Mouse (Mus musculus): ENCODE results near the gene Siah3. TPM values are rescaled to one million over a fixed set of nuclear protein-coding genes. Genes with fewer than 3 reads are reported as not detected.

Gene Siah3
- polyA plus RNA-seq, 1 experiment = 0.03 TPM

DNA sequence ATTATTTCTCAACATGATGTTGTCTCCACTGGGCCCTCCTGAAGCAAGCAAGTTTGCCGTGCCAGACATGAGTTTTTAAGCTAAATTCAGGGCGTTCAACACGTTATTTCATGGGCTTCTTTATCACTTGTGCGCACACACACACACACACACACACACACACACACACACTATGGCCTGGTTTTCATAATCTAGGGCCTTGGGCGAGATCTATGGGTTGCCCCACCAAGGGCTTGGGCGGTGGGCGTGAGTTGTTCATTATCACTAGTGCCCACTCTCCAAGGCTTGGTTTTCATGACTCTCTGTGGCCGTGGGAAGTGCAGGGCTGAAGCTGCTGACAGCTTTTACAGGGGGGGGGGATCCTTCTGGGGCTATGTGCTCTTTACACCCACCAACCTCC lies 63.9 kb downstream of the Siah3 start:
- DNase-seq (ENCODE audit: low spot score) = no peak

DNA sequence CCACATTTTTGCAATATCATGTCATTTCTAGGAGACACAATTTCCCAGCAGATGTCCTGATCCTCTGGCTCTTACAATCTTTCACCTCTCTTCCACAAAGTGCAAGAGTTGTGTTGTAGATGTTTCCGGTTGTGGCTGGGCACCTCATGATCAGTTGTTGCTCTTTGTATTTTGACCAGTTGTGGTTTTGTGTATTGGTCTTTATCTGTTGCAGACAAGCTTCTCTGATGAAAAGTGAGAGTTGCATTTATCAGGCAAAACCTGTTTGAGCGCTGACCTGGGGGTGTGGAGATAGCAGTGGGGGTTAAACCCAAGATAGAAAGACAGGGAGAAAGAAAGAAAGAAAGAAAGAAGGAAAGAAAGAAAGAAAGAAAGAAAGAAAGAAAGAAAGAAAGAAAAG lies 68.9 kb downstream of the Siah3 start:
- no peak for DNase-seq (ENCODE audit: low spot score)

DNA sequence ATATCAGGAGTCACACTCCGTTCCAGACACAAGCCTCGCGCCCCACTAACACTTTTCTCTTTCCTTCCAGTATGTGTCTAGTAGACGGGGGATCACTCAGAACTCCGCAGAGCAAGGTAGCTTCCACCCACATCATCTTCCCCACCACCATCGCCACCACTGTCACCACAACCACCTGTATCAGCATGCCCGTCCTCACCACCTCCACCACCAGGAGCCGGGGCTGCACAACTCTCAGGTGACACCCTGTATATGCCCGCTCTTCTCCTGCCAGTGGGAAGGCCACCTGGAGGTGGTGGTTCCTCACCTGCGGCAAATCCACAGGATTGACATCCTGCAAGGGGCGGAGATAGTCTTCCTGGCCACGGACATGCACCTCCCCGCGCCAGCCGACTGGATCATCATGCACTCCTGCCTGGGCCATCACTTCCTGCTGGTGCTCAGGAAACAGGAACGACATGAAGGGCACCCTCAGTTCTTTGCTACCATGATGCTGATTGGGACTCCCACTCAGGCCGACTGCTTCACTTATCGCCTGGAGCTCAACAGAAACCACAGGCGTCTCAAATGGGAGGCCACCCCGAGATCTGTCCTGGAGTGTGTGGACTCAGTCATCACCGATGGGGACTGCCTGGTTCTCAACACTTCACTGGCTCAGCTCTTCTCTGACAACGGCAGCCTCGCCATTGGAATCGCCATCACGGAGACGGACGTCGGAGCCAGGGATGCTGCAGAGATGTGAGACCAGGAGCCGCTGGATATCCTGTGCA lies 69.8 kb downstream of the Siah3 start:
- no peak for DNase-seq (ENCODE audit: low spot score)

DNA sequence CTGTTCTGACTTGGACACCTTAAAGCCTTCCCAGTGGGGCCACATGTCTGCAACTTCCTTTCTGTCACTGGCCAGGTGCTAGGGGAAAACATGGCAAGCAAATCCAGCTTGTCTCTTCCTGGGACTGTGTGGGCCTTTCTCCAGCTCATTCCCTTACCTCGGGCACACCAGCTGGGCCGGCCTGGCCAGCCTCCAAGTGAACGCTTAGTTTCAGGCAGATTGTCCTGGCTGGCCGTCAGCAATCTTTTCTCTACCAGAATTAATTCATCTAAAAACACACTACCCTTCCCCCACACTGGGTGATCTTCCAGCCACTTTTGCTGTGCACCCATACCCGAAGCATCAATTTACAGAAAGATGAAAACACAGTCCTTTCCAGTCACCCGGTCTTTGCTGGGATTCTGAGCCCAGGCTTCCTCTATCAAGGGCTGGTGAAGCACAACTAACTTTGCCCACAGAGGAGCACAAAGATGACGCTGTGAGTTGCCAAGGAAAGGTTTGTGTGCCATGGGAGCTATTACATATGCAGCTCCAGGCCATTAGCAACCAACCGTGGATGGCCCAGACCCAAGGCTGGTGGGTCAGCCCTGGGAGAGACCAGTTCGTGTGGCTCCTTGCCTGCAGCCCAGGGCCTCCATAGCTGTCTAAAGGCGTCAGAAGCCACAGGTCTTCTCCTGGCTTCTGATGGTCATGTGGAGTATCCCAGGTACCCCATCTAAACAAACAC lies 71.8 kb downstream of the Siah3 start:
- DNase-seq (ENCODE audit: low spot score) = no peak

DNA sequence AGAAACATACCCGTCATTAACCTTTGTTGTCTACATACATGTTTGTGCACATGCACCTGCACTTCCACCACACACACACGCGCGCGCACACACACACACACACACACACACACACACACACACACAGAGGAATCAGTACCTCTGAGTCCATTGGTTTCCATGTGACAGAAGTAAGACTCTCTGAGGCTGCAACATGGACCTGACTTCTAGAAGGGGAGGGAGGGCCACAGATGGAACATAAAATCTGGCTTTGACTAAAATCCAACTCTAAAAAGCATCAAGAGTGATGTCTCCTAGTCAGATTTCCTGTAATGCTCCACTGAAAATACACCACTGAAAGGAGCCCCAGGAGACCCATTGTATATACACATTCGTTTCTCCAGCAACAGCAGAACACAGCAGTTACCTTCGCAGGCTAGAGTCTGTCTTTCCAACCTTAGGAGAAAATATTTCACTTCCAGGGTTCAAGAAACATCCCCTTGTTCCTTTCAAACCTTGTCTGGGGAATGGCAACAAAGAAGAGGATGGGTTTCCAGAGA lies 75.1 kb downstream of the Siah3 start:
- DNase-seq (ENCODE audit: low spot score) = no peak

DNA sequence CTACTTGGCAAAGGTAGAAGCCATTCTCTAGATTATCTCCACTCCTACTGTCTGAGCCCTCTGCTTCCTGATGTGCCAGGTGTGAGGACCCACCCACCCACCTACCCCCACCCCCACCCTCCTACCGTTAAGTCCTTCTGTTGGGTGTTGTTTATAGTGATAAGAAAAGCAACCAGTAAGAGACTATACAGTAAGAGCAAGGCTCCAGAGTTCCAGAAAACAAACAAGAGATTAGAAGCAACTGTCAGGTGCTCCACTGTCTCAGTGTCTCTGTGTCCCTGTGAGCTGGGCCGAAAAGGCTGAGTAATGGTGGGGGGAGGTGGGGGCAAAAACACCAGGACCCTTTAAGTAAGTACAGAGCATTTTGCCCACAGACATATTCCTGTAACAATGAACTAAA lies 83.4 kb downstream of the Siah3 start:
- DNase-seq (ENCODE audit: low spot score) = no peak

DNA sequence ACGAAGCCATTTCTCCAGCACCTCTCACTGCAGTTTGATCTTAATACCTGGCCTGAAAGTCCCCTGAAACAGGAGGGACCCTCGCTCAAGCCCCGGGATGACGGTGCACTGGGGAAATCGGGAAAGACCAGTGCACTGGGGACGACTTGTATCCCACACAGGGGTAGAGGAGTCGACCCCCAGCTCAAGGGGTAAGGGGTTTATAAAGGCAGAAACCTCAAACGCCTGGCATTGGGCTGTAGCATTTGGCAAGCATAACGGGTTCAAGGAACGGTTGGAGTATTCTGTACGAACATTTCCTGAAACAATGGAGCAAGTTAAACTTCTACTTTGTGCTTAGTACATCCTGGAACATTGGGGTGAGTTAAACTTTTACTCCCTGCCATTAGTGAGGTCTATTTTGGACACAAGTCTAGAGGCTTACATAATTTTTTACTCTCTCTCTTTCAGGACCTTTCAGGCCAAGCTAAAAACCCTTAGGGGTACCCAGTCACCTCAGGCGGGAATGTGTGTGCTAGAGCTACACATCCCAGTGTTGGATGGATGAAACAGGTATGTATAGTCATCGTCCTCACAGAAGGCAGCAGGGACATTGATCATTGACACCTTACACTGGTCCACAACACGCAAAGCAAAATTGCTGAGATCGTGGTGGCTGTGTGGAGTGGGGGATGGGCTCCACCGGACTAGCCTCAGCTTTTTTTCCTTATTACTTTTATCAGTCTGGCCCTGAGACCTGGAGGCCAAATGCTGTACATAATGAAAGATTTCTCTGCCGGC lies 84.6 kb downstream of the Siah3 start:
- no peak for DNase-seq (ENCODE audit: low spot score)

DNA sequence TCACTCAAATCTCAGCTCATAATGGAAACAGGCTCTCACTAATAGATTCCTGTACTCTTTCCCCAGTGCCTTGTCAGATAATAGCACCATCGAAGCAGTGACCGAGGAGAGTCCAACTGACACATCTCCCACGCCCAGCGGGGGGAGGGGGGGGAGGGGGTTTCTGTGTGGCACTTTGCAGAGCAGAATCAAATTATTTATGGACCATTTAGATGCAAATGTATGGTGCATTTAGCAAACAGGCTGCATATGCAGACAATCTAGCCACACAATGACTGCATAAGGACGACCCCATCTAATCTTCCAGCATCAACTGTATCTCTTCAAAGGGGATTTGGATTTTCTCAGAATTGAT lies 85.2 kb downstream of the Siah3 start:
- DNase-seq (ENCODE audit: low spot score) = no peak

DNA sequence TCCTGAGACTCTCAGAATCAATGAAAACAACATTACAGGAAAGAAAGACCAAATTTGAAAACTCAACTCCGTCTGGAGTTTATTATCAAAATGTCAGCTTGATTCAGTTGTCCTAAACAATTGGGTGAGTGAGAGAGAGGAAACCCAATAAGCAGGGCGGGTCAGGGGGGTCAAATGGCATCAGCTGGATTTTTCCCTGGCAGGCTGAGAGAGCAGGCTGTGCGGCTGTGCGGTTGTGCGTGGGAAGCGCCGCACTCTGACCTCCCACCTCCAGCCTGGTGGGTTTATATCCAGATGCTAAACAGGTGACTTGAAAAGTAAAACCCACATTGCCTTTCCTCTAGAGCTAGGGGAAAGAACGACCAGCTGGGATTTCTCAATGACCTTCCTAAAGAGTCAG lies 85.9 kb downstream of the Siah3 start:
- DNase-seq (ENCODE audit: low spot score) = no peak

DNA sequence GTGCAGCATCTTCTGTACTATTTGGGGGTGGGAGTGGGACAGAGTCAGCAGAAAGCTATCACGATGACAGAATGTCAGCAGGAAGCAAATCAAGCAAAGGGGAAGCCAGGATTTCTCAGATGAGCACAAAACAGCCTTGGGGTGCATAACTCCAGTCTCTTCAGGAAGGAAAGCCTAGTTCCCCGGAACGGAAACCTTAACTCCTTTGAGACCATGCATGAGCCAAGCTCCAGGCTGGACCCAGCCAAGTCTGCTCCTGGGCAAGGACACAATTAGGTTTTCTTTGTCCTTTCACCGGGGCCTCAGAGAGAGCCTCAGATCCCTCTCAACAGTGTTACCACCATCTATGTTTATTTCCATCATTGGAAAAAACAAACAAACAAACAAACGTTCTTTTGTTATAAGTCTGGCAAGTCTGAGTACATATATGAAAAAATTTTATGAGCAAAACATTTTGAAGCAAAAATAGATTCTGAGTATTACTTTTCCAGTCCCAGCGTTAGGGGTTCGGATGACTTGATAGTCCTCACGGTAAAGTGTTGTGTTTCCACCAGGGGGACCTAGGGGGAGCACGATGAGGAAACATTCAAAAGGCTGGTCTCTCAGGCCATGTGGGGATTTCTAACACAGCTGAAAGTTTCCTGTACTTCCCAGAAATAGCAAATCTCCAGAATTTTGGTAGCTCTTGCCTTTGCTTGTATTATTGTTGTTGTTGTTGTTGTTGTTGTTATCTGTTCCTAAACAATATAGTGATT lies 106.0 kb downstream of the Siah3 start:
- DNase-seq (ENCODE audit: low spot score) = no peak

DNA sequence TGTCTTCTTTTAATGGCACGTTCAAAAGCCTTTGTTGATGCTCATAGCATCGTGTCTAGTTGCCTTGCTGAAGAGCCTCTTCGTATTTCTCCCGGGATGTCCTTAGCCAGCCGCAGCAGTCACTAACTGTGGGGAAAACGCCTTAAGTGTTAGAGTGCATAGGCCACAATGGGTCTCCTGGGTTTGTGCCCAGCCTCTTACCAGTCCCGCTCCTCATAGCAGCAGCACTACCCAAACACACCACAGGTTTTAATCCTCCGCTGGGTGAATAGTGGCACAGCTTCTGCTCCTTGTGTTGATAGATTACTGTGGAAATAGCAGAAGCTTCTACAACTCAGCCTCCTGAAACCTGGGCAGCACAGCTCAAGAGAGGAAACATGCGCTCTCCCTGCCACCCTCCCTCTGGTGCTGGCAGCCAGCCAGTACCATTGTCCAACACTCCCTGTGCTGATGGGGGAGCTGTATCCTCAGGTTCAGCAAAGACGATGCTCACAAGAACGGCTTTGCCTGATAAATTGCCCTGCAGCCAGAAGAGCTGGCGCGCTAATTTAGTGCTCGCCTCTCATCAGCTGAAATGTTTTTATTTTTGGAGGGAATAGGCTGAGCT lies 109.9 kb downstream of the Siah3 start:
- DNase-seq (ENCODE audit: low spot score) = no peak

DNA sequence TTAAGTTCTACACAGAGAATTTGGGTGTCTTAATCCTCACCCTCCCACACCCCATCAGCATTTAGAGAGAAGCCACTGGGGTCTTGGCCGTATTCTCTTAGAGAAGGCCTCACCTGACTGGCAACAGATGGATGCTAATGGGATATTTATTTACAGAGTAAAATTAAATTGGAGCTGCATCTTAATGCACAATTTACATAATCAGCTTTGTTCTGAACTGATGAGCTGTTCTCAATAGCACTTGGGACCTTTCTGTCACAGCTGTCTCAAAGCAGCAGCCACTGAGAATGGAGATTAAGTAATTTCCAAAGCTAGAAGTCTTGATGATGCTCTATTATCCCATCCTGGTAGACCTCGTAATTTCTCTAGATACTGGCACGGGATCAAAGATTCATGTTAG lies 110.5 kb downstream of the Siah3 start:
- DNase-seq (ENCODE audit: low spot score) = no peak

DNA sequence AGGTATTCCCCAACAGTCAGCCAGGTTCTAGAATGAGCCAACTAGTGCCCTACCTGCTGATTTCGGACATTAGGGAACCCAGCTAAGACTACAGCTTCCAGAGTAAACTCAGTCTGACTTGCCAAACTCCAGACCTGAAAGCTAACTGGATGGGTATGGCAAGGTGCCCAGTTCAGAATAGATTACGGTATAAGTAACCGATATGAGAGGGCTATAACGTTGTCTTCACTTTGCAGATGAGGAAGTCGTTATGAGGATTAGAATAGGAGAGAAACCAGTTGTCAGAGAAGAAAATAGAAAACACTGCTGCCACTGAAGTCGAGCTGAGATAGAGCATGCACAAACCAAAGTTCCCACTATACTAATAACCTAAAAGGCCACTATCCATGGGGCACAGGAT lies 123.2 kb downstream of the Siah3 start:
- no peak for DNase-seq (ENCODE audit: low spot score)

Other genes starting within 250 kb of the Siah3 start
- gene Cpb2, start 213.7 kb upstream of the Siah3 start, polyA plus RNA-seq (2012; rRNA removed) = 0.15 and 0.22 TPM in 2 replicates
- gene Zc3h13, start 171.6 kb upstream of the Siah3 start, polyA plus RNA-seq (2012; rRNA removed) = 16.2 and 21.7 TPM in 2 replicates
- not detected in 2 replicates for gene Spert, start 137.1 kb downstream of the Siah3 start, polyA plus RNA-seq (2012; rRNA removed)
- gene Erich6b, start 186.3 kb downstream of the Siah3 start, polyA plus RNA-seq (2012; rRNA removed) = not detected in 2 replicates